Mouse (Mus musculus) kidney, embryonic 15.5 days (tissue): Measurements from ENCODE around the gene Mkrn2. TPM values are rescaled to one million over a fixed set of nuclear protein-coding genes. Genes with fewer than 3 reads are reported as not detected.

Experiments used
- ATAC-seq: fragments of 200-750 bp; cut with Nextera tagmentation; replicated peaks from 2 replicates; pipeline ENCODE4 v1.8.0; 2017; ENCODE audit warnings: moderate TSS enrichment; ENCODE audit not compliant: low FRiP score
- H3K27ac ChIP-seq: fragments of 300-500 bp; sonication (generic); 2 replicates; pipeline ENCODE4 v1.5.1; 2015; ENCODE audit warnings: mild to moderate bottlenecking, inconsistent platforms
- H3K27me3 ChIP-seq: fragments of 300-500 bp; sonication (generic); 2 replicates; pipeline ENCODE4 v1.6.1; 2015; ENCODE audit warnings: inconsistent platforms
- H3K36me3 ChIP-seq: fragments of 300-500 bp; sonication (generic); 2 replicates; pipeline ENCODE4 v1.6.1; 2015; ENCODE audit warnings: inconsistent platforms
- H3K4me1 ChIP-seq: fragments of 300-500 bp; sonication (generic); 2 replicates; pipeline ENCODE4 v1.6.1; 2015; ENCODE audit warnings: inconsistent platforms
- H3K4me2 ChIP-seq: fragments of 300-500 bp; sonication (generic); 2 replicates; pipeline ENCODE4 v1.6.1; 2015; ENCODE audit warnings: moderate library complexity, mild to moderate bottlenecking, inconsistent platforms
- H3K4me3 ChIP-seq: fragments of 300-500 bp; sonication (generic); replicated peaks from 2 replicates; pipeline ENCODE4 v1.5.1; 2015; ENCODE audit warnings: mild to moderate bottlenecking, inconsistent platforms
- H3K9ac ChIP-seq: fragments of 300-500 bp; sonication (generic); 2 replicates; pipeline ENCODE4 v1.6.1; 2015; ENCODE audit warnings: mild to moderate bottlenecking, inconsistent platforms
- H3K9me3 ChIP-seq: fragments of 300-500 bp; sonication (generic); replicated peaks from 2 replicates; pipeline ENCODE4 v1.6.1; 2016; ENCODE audit warnings: inconsistent platforms
- WGBS: fragments of 180-500 bp; shearing (Covaris S2); methylation state at CpG from one replicate; pipeline ENCODE4 v1.1.7; 2015; ENCODE audit warnings: mixed read lengths; 5-methylcytosine and 5-hydroxymethylcytosine counted together
- polyA plus RNA-seq: library from polyadenylated mRNA; unstranded; fragments of >200 nt; fragmentation: Nextera tagmentation; extraction: Ambion mirVana; gene quantifications from 2 replicates; pipeline ENCODE4 v1.2.1, GENCODE M21; 2015

Gene Mkrn2
- polyA plus RNA-seq, result 27.6 and 28.2 TPM in 2 replicates

DNA sequence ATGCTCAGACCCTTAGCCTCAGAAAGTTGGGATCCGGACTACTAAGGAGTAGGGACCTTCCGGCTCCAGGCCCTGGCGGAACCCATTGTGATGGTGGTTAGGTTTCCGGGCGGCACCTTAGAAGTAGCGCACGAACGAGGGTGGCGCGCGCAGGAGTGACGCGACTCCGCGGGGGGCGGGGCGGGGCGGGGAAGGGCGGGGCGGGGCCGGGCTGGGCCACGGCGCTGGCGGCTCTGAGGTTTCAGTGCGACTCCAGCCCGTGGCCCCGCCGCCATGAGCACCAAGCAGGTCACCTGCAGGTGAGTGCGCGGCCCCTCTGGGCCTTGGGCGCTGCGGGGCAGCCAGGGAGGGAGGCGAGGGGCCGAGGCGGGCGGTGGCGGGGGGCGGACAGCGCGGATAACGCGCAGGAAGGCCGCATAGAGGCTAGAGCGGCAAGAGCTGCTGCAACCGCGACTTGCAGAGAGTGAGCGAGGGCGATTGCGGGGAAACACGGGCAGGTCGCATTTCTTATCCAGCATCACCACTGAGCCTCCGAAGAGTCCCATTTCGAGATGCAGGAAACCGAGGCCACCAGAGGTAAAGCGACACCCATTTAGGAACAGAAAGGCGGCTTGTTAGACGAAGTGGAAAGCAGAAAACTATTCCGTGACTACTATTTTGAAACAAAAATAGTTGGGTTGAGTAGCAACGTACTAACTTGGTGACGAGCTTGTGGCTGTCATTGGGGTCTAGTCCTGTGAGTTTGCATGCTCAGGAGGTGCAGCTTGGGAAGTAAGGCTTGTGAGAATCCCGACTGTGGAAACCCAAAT is at the start of gene Mkrn2:
TSS of gene Mkrn2 (plus strand) at position 188 of the 809 bp plus-strand sequence.
- WGBS, result under 1% methylated on average over 58 of the region's 61 CpGs
- peak within 1 kb of the TSS; percentile 96 for H3K4me3 ChIP-seq
- H3K27me3 ChIP-seq, result no peaks in the 10 kb centered on the region
- peaks cover 9% of the 10 kb centered on the region for H3K36me3 ChIP-seq
- H3K9ac ChIP-seq, result peak within 1 kb of the TSS; percentile 93
- H3K4me1 ChIP-seq, result peaks cover 11% of the 10 kb centered on the region
- peak within 1 kb of the TSS; percentile 76 for H3K4me2 ChIP-seq
- H3K9me3 ChIP-seq, result no peaks in the 10 kb centered on the region
- H3K27ac ChIP-seq, result peak within 1 kb of the TSS; percentile 86
- peak; percentile 94 for ATAC-seq

DNA sequence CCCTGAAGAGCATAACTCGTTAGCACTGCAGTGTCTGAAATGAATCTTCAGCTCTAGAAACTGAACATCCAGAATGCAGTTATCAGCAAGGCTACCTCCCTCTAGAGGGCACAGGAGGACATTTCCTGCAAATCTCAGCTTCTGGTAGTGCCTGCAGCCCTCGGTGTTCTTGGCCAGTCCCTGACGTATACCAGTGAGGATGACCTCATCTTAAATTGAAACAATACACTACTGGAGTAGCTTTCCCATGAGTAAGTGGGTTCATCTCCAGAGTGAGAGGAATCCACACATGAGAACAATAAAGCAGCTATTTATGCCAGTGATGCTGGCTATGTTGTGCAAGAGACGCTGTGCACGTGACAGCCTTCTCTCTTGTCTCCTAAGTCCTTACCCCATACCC is 46.2 kb upstream of the Mkrn2 start:
- 83% methylated on average over 5 of the region's 5 CpGs for WGBS
- Histone ChIP-seq H3K9ac (no peak overlapping the region), H3K4me2 (no peak overlapping the region), H3K4me1 (peaks cover 5% of the 10 kb centered on the region), H3K36me3 (peaks cover 78% of the 10 kb centered on the region), H3K4me3 (no peak overlapping the region), H3K27me3 (no peaks in the 10 kb centered on the region), H3K27ac (no peak overlapping the region), H3K9me3 (no peaks in the 10 kb centered on the region)
- ATAC-seq, result no peak

DNA sequence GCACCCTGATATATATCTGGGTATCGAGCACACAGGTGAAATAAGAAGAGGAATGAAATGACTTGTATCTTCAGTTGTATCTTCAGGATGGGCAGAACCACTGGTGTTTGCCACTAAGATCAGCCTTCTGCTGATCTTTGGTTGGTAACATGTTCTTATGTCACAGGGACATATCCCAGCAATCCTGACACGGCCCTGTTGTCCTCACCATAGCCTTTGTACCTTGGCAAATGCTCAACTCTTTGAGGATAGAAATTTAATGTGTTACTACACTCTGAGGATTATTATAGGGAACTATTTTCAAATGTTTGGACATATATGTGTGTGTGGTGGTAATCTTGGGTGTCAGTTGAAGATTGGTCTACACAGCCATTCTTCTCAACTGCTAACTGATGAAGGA is 43.5 kb upstream of the Mkrn2 start:
- no peaks in the 10 kb centered on the region for H3K9me3 ChIP-seq
- peaks cover 76% of the 10 kb centered on the region for H3K36me3 ChIP-seq
- H3K27me3 ChIP-seq, result no peaks in the 10 kb centered on the region
- no peak overlapping the region for H3K4me2 ChIP-seq
- H3K4me3 ChIP-seq, result no peak overlapping the region
- no peak overlapping the region for H3K9ac ChIP-seq
- ATAC-seq, result no peak
- WGBS, result 87% methylated on average over 2 of the region's 2 CpGs
- no peak overlapping the region for H3K27ac ChIP-seq
- peaks cover 5% of the 10 kb centered on the region for H3K4me1 ChIP-seq

DNA sequence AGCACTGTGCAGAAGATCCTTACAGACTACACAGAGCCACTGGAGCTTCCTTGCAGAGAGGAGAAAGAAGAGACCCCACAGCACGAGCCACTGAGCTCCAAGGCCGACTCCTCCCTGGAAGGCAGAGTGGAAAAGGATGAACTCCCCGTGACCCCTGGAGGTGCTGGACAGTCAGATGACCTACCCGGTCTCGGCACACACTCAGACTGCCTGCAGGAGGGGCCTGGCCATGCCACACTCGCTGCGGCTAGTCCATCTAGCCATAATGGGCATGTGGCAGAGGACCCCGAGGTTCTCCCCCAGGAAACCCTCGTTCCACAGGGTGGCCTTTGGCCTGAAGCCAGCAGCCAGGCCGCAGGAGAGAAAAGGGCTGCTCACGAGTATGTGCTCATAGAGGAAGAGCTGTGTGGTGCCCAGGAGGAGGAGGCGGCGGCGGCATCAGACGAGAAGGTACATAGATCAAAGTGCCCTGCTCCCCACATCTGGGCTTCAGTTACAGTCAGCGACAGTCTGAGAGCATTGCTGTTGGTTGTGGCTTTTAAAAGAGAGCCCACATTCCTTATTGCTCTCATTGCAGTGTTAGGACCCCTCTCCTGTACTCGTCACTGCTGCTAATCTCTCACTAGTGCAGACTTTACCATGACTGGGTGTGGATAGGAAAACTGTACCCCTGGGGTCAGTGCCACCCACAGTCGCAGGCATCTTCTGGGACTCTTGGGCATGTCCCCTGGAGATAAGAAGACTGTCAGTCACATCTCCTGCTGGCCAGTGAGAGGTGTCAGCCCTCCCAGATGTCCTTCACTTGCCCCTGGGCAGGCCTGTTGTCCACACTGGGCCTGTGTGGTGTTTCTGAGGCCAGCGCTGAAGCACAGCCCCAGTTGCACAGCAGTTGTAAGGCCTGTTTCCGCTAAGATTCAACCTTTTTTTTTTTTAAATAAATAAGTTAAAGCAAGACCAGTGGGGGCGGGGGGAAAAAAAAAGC is 41.8 kb upstream of the Mkrn2 start:
- Histone ChIP-seq H3K9me3 (no peaks in the 10 kb centered on the region), H3K27ac (no peak overlapping the region; the same call in 1 of the 2 replicates), H3K9ac (no peak overlapping the region; the same call in 1 of the 2 replicates), H3K4me2 (no peak overlapping the region), H3K4me3 (no peak overlapping the region), H3K36me3 (peaks cover 69% of the 10 kb centered on the region), H3K27me3 (no peaks in the 10 kb centered on the region), H3K4me1 (peaks cover 5% of the 10 kb centered on the region)
- ATAC-seq, result peak; percentile 66
- WGBS, result 49% methylated on average over 21 of the region's 21 CpGs

DNA sequence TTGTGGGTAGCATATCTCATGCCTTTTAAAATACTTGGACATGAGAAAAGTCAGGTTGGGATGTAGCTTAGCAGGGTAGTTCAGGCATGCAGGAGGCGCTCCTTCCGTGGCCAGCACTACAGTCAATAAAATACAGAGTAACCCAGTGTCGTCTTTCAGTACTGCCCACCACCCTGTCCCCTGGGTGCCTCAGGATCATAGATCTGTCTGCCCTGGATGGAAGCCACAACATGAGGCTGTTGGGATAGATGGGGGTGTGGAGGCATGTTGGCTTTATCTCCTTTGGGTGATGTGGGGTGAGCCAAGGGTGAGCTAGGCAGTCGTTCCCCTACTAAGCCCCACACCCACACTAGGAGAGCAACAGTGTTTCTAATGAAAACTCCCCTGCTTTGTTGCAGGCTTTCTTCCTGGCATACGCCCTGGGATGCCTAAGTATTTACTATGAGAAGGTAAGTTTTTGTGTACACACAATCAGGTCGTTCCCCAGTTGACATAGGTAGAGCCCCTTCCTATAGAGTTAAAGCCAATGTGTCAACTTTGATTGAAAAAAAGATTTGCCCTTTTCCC is 36.1 kb upstream of the Mkrn2 start:
- no peak for ATAC-seq
- no peak overlapping the region for H3K4me2 ChIP-seq
- peaks cover 6% of the 10 kb centered on the region; the same call in 1 of the 2 replicates for H3K9me3 ChIP-seq
- WGBS, result 79% methylated on average over 6 of the region's 6 CpGs
- H3K4me1 ChIP-seq, result no peaks in the 10 kb centered on the region
- peaks cover 85% of the 10 kb centered on the region for H3K36me3 ChIP-seq
- H3K9ac ChIP-seq, result no peak overlapping the region
- no peaks in the 10 kb centered on the region for H3K27me3 ChIP-seq
- H3K27ac ChIP-seq, result no peak overlapping the region
- H3K4me3 ChIP-seq, result no peak overlapping the region

DNA sequence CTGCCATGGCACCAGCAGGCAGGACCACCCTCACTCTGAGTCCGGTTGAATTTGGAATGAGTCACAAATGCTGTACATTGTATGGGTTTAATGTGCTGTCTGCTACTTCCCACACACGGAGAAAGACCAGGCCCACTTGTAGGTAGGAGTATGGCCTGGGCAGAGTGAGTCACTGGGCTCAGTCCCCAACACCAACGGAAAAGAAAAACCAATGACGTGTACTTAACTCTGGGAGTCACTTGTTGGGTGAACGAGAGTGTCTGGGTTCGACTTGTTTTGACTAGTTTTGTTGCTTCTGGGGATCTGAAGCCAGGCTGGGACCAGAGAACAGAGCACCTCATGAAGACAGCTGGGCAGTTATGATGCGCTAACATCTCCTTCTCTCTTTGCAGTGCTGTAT is 27.5 kb upstream of the Mkrn2 start:
- peaks cover 90% of the 10 kb centered on the region for H3K36me3 ChIP-seq
- H3K4me3 ChIP-seq, result no peak overlapping the region
- no peaks in the 10 kb centered on the region for H3K27me3 ChIP-seq

DNA sequence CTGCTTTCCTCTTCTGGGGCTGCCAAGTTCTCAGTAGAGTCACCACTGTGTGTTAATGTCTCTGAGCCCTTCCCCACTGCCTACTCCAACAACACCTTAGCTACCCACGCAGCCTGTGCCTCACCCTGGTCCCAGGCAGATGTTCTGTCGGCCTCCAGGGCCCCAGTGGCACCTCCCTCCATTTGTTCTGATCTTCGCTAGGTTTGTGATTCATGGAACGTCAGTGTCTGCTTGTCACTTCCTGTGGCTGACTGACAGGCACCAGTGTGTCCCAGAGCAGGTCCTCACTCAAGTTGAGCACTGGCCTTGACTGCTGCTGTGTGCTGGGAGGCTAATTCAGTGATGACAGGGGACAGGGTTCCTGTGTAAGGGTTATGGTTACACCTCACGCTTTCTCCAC is 24.3 kb upstream of the Mkrn2 start:
- no peak overlapping the region for H3K4me3 ChIP-seq
- H3K27me3 ChIP-seq, result no peaks in the 10 kb centered on the region
- 73% methylated on average over 5 of the region's 5 CpGs for WGBS
- no peak for ATAC-seq
- H3K9me3 ChIP-seq, result no peaks in the 10 kb centered on the region
- no peak overlapping the region for H3K9ac ChIP-seq
- H3K36me3 ChIP-seq, result peaks cover 82% of the 10 kb centered on the region
- H3K4me1 ChIP-seq, result no peaks in the 10 kb centered on the region
- H3K4me2 ChIP-seq, result no peak overlapping the region
- no peak overlapping the region for H3K27ac ChIP-seq

More for the DNA sequence above, 27.5 kb upstream of the Mkrn2 start:
- Histone ChIP-seq H3K9me3 (0 out of 2 replicates have a peak, but pooled peaks cover 2% of the 10 kb centered on the region), H3K9ac (no peak overlapping the region), H3K4me1 (no peaks in the 10 kb centered on the region), H3K27ac (no peak overlapping the region), H3K4me2 (no peak overlapping the region)
- no peak for ATAC-seq
- WGBS, result 92% methylated on average over 7 of the region's 7 CpGs

DNA sequence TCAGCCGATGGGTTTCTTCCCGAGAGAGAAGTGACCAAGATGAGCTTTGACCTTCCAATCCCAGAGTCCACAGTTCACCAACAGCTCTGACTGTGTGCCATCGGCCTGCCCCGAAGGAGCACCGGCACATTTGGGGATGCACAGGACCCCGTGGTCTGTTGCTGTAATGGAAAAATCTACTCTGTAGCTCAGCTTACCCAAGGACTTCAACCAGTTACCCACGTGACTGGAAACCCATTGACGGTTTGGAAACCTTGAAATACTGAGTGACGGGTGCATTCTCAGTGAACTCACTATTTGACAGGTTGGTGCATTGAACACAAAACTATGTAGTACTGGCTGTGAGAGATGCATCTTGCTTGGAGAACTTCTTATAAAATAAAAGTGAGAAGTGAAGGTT is 23.8 kb upstream of the Mkrn2 start:
- WGBS, result 90% methylated on average over 9 of the region's 9 CpGs
- Histone ChIP-seq H3K4me3 (no peak overlapping the region), H3K4me2 (no peak overlapping the region), H3K9me3 (no peaks in the 10 kb centered on the region), H3K27ac (no peak overlapping the region), H3K4me1 (no peaks in the 10 kb centered on the region), H3K9ac (no peak overlapping the region), H3K27me3 (no peaks in the 10 kb centered on the region), H3K36me3 (peaks cover 79% of the 10 kb centered on the region)
- ATAC-seq, result no peak

DNA sequence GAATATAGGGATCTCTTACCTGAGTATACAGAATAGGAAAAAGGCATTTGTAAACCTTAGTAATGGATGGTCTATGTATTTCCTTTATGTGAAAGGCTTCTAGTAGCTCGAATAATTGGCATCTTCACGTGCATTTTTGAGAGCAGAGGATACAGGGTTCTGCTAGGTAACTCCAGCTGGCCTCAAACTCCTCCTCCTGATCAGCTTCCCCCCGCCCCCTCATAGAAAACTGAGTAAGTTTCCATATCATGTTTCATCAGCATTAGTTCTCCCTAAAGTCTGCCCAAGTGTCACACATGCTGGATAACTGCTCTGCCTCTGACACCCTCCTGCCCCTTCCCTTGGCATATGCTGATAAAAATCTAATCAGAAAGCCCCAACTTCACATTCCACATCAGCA is 20.9 kb upstream of the Mkrn2 start:
- H3K4me1 ChIP-seq, result no peaks in the 10 kb centered on the region
- ATAC-seq, result no peak
- no peak overlapping the region for H3K4me3 ChIP-seq
- peaks cover 56% of the 10 kb centered on the region for H3K36me3 ChIP-seq
- no peaks in the 10 kb centered on the region for H3K9me3 ChIP-seq
- H3K4me2 ChIP-seq, result no peak overlapping the region
- no peaks in the 10 kb centered on the region for H3K27me3 ChIP-seq
- H3K9ac ChIP-seq, result no peak overlapping the region
- no peak overlapping the region for H3K27ac ChIP-seq
- WGBS, result 67% methylated on average over 3 of the region's 3 CpGs

DNA sequence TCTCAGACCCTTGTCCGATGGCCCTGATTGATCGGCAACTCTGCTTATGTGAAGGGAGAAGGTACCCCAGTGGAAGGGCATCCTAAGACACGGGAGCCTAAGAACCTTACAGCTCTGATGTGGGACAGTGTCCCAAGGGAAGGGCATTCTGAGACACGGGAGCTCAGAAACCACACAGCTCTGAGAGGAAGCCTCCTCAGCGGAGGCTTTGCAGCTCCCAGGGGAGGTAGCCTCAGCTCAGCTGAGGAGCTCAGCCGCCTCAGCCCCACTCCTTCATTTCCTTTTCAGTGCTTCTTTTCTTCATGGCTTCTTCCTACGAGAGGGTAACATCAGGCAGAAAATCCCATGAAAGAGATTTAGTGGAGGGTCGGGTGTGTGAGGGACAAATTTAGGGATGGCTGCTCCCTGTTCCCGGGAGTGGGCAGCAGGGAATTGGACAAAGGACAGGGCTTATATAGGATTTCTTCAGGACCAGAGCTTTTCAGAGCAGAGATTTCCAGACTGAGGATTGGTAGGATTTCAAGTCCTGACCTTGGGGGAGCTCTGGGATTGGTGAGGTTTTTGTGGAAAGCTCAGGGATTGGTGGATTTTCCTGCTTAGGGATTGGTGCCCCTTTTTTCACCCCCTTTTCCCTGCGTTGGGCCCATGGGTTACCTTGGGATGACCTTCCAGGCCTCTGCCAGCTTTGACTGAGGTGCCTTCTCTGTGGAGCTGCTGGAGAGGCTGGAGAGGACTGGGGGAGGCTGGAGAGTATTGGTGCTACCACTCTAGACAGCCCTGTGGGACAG is 19.2 kb upstream of the Mkrn2 start:
- Histone ChIP-seq H3K4me3 (no peak overlapping the region), H3K4me1 (no peaks in the 10 kb centered on the region), H3K9ac (no peak overlapping the region), H3K9me3 (no peaks in the 10 kb centered on the region), H3K27me3 (no peaks in the 10 kb centered on the region), H3K4me2 (no peak overlapping the region), H3K27ac (no peak overlapping the region), H3K36me3 (peaks cover 39% of the 10 kb centered on the region)
- WGBS, result 66% methylated on average over 10 of the region's 10 CpGs
- no peak for ATAC-seq

DNA sequence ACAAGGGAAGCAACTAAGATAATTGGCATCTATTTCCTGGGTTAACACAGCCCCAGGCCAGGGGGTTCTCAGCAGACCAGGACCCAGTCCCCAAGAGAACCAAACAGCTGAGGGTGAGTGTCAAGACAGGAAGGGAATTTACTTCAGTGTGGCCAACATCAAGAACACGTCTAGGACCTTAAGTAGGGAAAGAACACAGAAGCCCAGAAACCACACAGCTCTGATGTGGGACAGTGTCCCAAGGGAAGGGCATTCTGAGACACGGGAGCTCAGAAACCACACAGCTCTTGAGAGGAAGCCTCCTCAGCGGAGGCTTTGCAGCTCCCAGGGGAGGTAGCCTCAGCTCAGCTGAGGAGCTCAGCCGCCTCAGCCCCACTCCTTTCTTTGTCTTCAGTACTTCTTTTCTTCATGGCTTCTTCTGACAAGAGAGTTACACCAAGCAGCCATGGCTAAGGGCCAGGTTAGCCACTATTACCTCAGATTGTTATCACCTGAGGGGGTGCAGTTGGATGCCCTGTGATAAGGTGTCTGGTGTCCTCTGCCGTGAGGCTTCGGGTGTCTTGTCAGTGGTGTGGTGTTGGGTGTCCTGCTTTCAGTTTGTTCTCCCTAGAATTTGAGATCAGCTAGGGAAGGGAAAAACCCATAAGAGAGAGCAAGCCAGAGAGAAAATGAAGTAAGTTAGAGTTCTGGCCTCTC is 18.1 kb upstream of the Mkrn2 start:
- Histone ChIP-seq H3K4me2 (no peak overlapping the region), H3K4me1 (no peaks in the 10 kb centered on the region), H3K27ac (no peak overlapping the region), H3K27me3 (no peaks in the 10 kb centered on the region), H3K9me3 (no peaks in the 10 kb centered on the region), H3K36me3 (peaks cover 28% of the 10 kb centered on the region), H3K4me3 (no peak overlapping the region), H3K9ac (no peak overlapping the region)
- WGBS, result 80% methylated on average over 6 of the region's 6 CpGs
- no peak for ATAC-seq
